Mouse (Mus musculus): ENCODE data around the gene Cwc22. TPM values are rescaled to one million over a fixed set of nuclear protein-coding genes. Genes with fewer than 3 reads are reported as not detected.
A peak's percentile ranks its signal among the peaks of the same experiment; 100 is the strongest.

Cwc22 gene
- total RNA-seq, 2 experiments from 2014 or later: 26.7 to 29.7 TPM

GRCm38 (mm10) chr2:77959341-77959740 lies 13.2 kb upstream of the Cwc22 start:
- DNase-seq (ENCODE audit: low spot score in 2 of 2): no peak
- no peak for TF ChIP-seq CTCF (conservative IDR thresholded peaks at IDR 0.05)
- Histone ChIP-seq H3K27ac (no peak overlapping the region), H3K4me3 (no peak overlapping the region)

- no peak overlapping the region for H3K27ac ChIP-seq
- no peak overlapping the region for H3K4me3 ChIP-seq
- no peak for TF ChIP-seq CTCF (conservative IDR thresholded peaks at IDR 0.05)
- DNase-seq (ENCODE audit: low spot score in 2 of 2): no peak
Measured at GRCm38 (mm10) chr2:77951415-77951913, 5.3 kb upstream of the Cwc22 start.

- H3K4me3 ChIP-seq: no peak overlapping the region
- no peak overlapping the region for H3K27ac ChIP-seq
- no peak for TF ChIP-seq CTCF (conservative IDR thresholded peaks at IDR 0.05)
- no peak for DNase-seq (ENCODE audit: low spot score in 2 of 2)
Measured at GRCm38 (mm10) chr2:77950111-77950510, 3.9 kb upstream of the Cwc22 start.

- no peak overlapping the region for H3K27ac ChIP-seq
- no peak for DNase-seq (ENCODE audit: low spot score in 2 of 2)
- no peak overlapping the region for H3K4me3 ChIP-seq
- no peak for TF ChIP-seq CTCF (conservative IDR thresholded peaks at IDR 0.05)
Measured at GRCm38 (mm10) chr2:77949521-77949920, 3.3 kb upstream of the Cwc22 start.

- TF ChIP-seq CTCF (conservative IDR thresholded peaks at IDR 0.05): no peak
- no peak for DNase-seq (ENCODE audit: low spot score in 2 of 2)
- Histone ChIP-seq H3K27ac (no peak overlapping the region), H3K4me3 (no peak overlapping the region)
Measured at GRCm38 (mm10) chr2:77948921-77949320, 2.7 kb upstream of the Cwc22 start.

- no peak for TF ChIP-seq CTCF (conservative IDR thresholded peaks at IDR 0.05)
- no peak overlapping the region for H3K4me3 ChIP-seq
- DNase-seq (ENCODE audit: low spot score in 2 of 2): no peak
- H3K27ac ChIP-seq: no peak overlapping the region
Measured at GRCm38 (mm10) chr2:77948126-77948525, 2.0 kb upstream of the Cwc22 start.

GRCm38 (mm10) chr2:77947161-77947870 lies 1.1 kb upstream of the Cwc22 start:
- TF ChIP-seq CTCF (conservative IDR thresholded peaks at IDR 0.05): no peak
- no peak for DNase-seq (ENCODE audit: low spot score in 2 of 2)
- H3K4me3 ChIP-seq: no peak overlapping the region
- no peak overlapping the region for H3K27ac ChIP-seq

GRCm38 (mm10) chr2:77944860-77945595 lies 1.1 kb downstream of the Cwc22 start:
- no peak for DNase-seq (ENCODE audit: low spot score in 2 of 2)
- TF ChIP-seq CTCF (conservative IDR thresholded peaks at IDR 0.05): no peak
- H3K27ac ChIP-seq: peak overlapping the region; percentile 98
- H3K4me3 ChIP-seq: peak overlapping the region; percentile 84

GRCm38 (mm10) chr2:77944281-77944680 lies 1.9 kb downstream of the Cwc22 start:
- Histone ChIP-seq H3K4me3 (no peak overlapping the region), H3K27ac (no peak overlapping the region)
- TF ChIP-seq CTCF (conservative IDR thresholded peaks at IDR 0.05): no peak
- DNase-seq (ENCODE audit: low spot score in 2 of 2): no peak

- Histone ChIP-seq H3K4me3 (no peak overlapping the region), H3K27ac (no peak overlapping the region)
- no peak for DNase-seq (ENCODE audit: low spot score in 2 of 2)
Measured at GRCm38 (mm10) chr2:77941944-77942343, 4.2 kb downstream of the Cwc22 start.

GRCm38 (mm10) chr2:77938317-77938716 lies 7.9 kb downstream of the Cwc22 start:
- DNase-seq (ENCODE audit: low spot score in 2 of 2): no peak
- Histone ChIP-seq H3K27ac (no peak overlapping the region), H3K4me3 (no peak overlapping the region)
- no peak for TF ChIP-seq CTCF (conservative IDR thresholded peaks at IDR 0.05)

More at GRCm38 (mm10) chr2:77941944-77942343, 4.2 kb downstream of the Cwc22 start:
- no peak for TF ChIP-seq CTCF (conservative IDR thresholded peaks at IDR 0.05)

GRCm38 (mm10) chr2:77937818-77938217 lies 8.4 kb downstream of the Cwc22 start:
- no peak for TF ChIP-seq CTCF (conservative IDR thresholded peaks at IDR 0.05)
- H3K27ac ChIP-seq: no peak overlapping the region
- DNase-seq (ENCODE audit: low spot score in 2 of 2): no peak
- no peak overlapping the region for H3K4me3 ChIP-seq

- peak overlapping the region; percentile 72 for H3K27ac ChIP-seq
- DNase-seq (ENCODE audit: low spot score in 2 of 2): no peak
- no peak overlapping the region for H3K4me3 ChIP-seq
- TF ChIP-seq CTCF (conservative IDR thresholded peaks at IDR 0.05): no peak
Measured at GRCm38 (mm10) chr2:77934138-77934537, 12.0 kb downstream of the Cwc22 start.

Data from layer of hippocampus, adult 2 months (tissue).